Mouse (Mus musculus) ES-E14 (cell line): ENCODE data around the gene Hist1h3i. TPM values are rescaled to one million over a fixed set of nuclear protein-coding genes. Genes with fewer than 3 reads are reported as not detected.
"Not testable (repeated sequence)": the region's sequence is repeated elsewhere in the genome, so short reads cannot be mapped to it uniquely, and the experiment has no call there.

Experiments
- DNase-seq: peaks from one replicate; pipeline ENCODE4 v3.0.0-alpha.2; 2013; ENCODE audit warnings: low read depth, low spot score
- H3K27ac ChIP-seq: 2 replicates; pipeline ENCODE4 v1.5.1; 2012; ENCODE audit warnings: low read depth, mild to moderate bottlenecking, low read length, moderate library complexity, mixed read lengths; ENCODE audit not compliant: poor library complexity, insufficient read depth, severe bottlenecking
- H3K36me3 ChIP-seq: 2 replicates; pipeline ENCODE4 v1.6.1; 2012; ENCODE audit warnings: mild to moderate bottlenecking, low read length, moderate library complexity, mixed read lengths; ENCODE audit not compliant: control insufficient read depth, poor library complexity, insufficient read depth, severe bottlenecking
- H3K4me1 ChIP-seq, 2 experiments: fragments of 150-350 bp in 1 of 2; sonication (generic) in 1 of 2; 2 replicates each; pipeline ENCODE4 v1.6.1; 2012; ENCODE audit warnings: low read length in 2 of 2, mild to moderate bottlenecking in 1 of 2, mixed read lengths in 1 of 2; ENCODE audit not compliant: control insufficient read depth in 2 of 2, insufficient read depth in 2 of 2, poor library complexity in 1 of 2
- H3K4me3 ChIP-seq, 2 experiments: fragments of 150-350 bp in 1 of 2; sonication (generic) in 1 of 2; 2 replicates each; pipeline ENCODE4 v1.5.1; 2012; ENCODE audit warnings: low read length in 2 of 2, low read depth in 1 of 2, mild to moderate bottlenecking in 1 of 2, mixed read lengths in 1 of 2; ENCODE audit not compliant: insufficient read depth in 1 of 2, poor library complexity in 1 of 2, severe bottlenecking in 1 of 2
- H3K9ac ChIP-seq: 2 replicates; pipeline ENCODE4 v1.6.1; 2012; ENCODE audit warnings: low read depth, mild to moderate bottlenecking, low read length, mixed read lengths; ENCODE audit not compliant: poor library complexity, insufficient read depth, severe bottlenecking
- H3K9me3 ChIP-seq: fragments of 150-350 bp; sonication (generic); 2 replicates; pipeline ENCODE4 v1.6.1; 2012; ENCODE audit warnings: low read depth, mild to moderate bottlenecking, low read length; ENCODE audit not compliant: control insufficient read depth, insufficient read depth
- CHD2 ChIP-seq: IDR thresholded peaks from 2 replicates; pipeline ENCODE4 v1.6.1; 2014; ENCODE audit warnings: mild to moderate bottlenecking, low read depth, low read length, inconsistent platforms
- HCFC1 ChIP-seq: IDR thresholded peaks from 2 replicates; pipeline ENCODE4 v1.6.1; 2012; ENCODE audit warnings: low read length, inconsistent platforms, borderline replicate concordance; ENCODE audit not compliant: insufficient read depth
- MAFK ChIP-seq: IDR thresholded peaks from 2 replicates; pipeline ENCODE4 v1.6.1; 2014; ENCODE audit warnings: mild to moderate bottlenecking, low read depth, low read length, inconsistent platforms; ENCODE audit not compliant: insufficient read depth
- ZC3H11A ChIP-seq: IDR thresholded peaks from 2 replicates; pipeline ENCODE4 v1.6.1; 2012; ENCODE audit warnings: low read depth, mild to moderate bottlenecking, inconsistent platforms, low read length, borderline replicate concordance
- ZNF384 ChIP-seq: IDR thresholded peaks from 2 replicates; pipeline ENCODE4 v1.6.1; 2012; ENCODE audit warnings: low read depth, low read length, inconsistent platforms
- in situ Hi-C, 2 experiments: fragments of 600-800 bp; cut with MboI; formaldehyde crosslinking; loops; one replicate each; pipeline ENCODE4 v1.15.1; 2025; ENCODE audit warnings: low sequenced_read_pairs in 2 of 2, inconsistent platforms in 1 of 2; ENCODE audit not compliant: unreplicated experiment in 2 of 2
- total RNA-seq: library from RNA; depleted of rRNA; stranded (reverse); fragments of 300-350 nt; gene quantifications from 2 replicates; pipeline ENCODE4 v1.2.3, GENCODE M21; 2012

The Hist1h3i gene
- total RNA-seq, 1 experiment, result 1,089 TPM

- H3K36me3 ChIP-seq, result no peaks in the 10 kb centered on the region
- TF ChIP-seq HCFC1, result no peak
- TF ChIP-seq CHD2, result 0 out of 2 replicates have a peak, but pooled peaks have one; percentile 55
- peaks cover 2 to 6% of the 10 kb centered on the region in 2 experiments; a peak in 2 of 4 replicates for H3K4me1 ChIP-seq
- peak overlapping the region; percentile 17 to 52 for H3K4me3 ChIP-seq
- DNase-seq, result no peak
- H3K27ac ChIP-seq, result peak overlapping the region; percentile 79; the same call in 1 of the 2 replicates
- no peaks in the 10 kb centered on the region for H3K9me3 ChIP-seq
- H3K9ac ChIP-seq, result peak overlapping the region; percentile 67
- in situ Hi-C loops, result no loop called here
These were observed 3.2 kb upstream of the Hist1h3i start for GRCm38 (mm10) chr13:21786189-21786898.

GRCm38 (mm10) chr13:21784311-21784710 lies 1.1 kb upstream of the Hist1h3i start:
- Histone ChIP-seq H3K4me1 (peaks cover 0 to 2% of the 10 kb centered on the region in 2 experiments; a peak in 2 of 4 replicates), H3K9ac (peak overlapping the region; percentile 38; the same call in 1 of the 2 replicates), H3K9me3 (no peaks in the 10 kb centered on the region), H3K27ac (peak overlapping the region; percentile 40; the same call in 1 of the 2 replicates), H3K36me3 (no peaks in the 10 kb centered on the region), H3K4me3 (no peak overlapping the region)
- in situ Hi-C loops, result no loop called here
- no peak for DNase-seq
- TF ChIP-seq HCFC1 (no peak), ZC3H11A (no peak), ZNF384 (no peak), MAFK (no peak), CHD2 (no peak)

- in situ Hi-C loops, result no loop called here
- H3K4me1 ChIP-seq, result peaks cover 0 to 2% of the 10 kb centered on the region in 2 experiments; a peak in 2 of 4 replicates
- peak overlapping the region; percentile 40; the same call in 1 of the 2 replicates for H3K27ac ChIP-seq
- H3K9ac ChIP-seq, result peak overlapping the region; percentile 38; the same call in 1 of the 2 replicates
- no peaks in the 10 kb centered on the region for H3K9me3 ChIP-seq
- H3K4me3 ChIP-seq, result peak overlapping the region; percentile 13 to 30; a peak in 2 of 4 replicates
- TF ChIP-seq ZNF384 (peak; percentile 87), CHD2 (no peak), ZC3H11A (no peak)
- peak; percentile 58 for DNase-seq
- H3K36me3 ChIP-seq, result no peaks in the 10 kb centered on the region
These were observed 578 bp upstream of the Hist1h3i start for GRCm38 (mm10) chr13:21783734-21784161.

- peak overlapping the region; percentile 32 to 69 for H3K4me3 ChIP-seq
- H3K9ac ChIP-seq, result peak overlapping the region; percentile 79
- in situ Hi-C loops, H3K9me3 ChIP-seq, DNase-seq, H3K36me3 ChIP-seq, H3K4me1 ChIP-seq: not testable (repeated sequence)
- peak overlapping the region; percentile 74 for H3K27ac ChIP-seq
- 0 out of 2 replicates have a peak, but pooled peaks have one; percentile 16 for TF ChIP-seq HCFC1
These were observed 562 bp downstream of the Hist1h3i start for GRCm38 (mm10) chr13:21782361-21783254.
